Mouse (Mus musculus) T-helper 17 cell (primary cell): ENCODE data around the gene Gm10309.

Source experiments
- in situ Hi-C, 2 experiments: fragments of 300-600 bp; cut with MboI, MseI; formaldehyde crosslinking; loops; 1 replicate in 1 of 2; 2 replicates in 1 of 2; pipeline ENCODE4 v1.15.1; 2025; ENCODE audit warnings: high pct_unique_total_duplicates in 2 of 2

Gm10309 gene

DNA sequence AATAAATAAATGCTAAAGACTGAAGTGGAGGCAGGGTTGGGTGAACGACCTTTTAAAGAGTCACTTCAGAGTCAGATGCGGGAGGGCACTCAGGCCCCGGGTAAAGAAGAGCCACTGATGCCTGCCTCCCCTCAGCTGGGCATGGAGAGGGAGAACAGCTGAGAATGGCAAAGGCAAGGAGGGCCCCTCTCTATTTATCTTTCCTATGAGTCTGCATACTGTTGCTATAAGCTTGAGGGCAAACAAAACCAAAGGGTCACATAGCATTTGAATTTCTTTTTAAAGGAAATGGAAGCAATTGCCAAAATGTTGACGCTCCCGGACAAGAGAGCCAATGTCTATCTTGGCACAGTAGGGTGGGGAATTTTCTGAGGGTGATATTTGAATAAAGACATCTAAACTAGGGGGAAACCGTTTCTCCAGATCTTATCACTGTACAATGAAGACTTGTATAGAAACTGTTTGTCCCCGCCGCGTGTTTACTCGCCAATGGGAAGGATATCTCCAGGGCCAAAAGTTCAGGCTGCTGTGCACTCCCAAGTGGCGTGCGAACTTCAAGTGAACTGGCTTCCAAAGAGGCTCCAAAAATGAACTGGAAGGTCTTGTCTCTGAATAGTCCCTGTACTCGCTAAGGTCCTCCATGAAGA lies 10.1 kb upstream of the Gm10309 start:
- in situ Hi-C loops = loop anchor here in 1 of 2 experiments (5.0 kb wide), 1 partner anchor 92 kb away; no protein-coding TSS in a partner anchor

DNA sequence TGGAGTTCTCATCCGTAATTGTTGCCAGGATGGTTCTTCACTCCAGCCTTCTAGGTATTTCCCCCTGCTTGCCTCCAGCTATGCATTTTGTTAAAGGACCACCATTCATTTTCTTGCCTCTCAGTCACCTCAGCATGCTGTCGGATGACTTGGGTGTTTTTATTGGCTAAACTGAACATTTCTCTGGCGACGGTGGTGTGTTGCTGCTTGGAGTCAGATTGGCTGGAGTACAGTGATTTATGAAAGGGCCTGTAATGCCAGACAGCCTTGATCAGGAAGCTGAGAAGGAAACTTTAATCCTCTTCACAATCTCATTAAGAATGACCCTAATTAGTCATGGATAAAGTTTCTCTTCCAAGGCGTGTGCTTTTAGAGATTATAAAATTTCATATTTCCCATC lies 4.8 kb upstream of the Gm10309 start:
- in situ Hi-C loops = no loop called here

DNA sequence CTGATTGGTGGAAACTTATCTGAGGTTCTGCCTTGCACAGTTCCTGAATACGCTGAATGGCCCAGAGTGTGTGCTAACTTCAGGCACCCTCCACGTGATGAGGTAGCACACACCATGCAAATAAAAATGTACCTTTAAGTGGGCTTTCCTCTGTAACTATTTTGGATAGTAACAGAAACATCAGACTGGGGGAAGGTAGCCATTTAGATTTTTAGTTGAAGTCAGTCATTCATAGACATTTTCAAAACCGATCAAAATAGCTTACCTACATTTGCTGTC lies 3.1 kb upstream of the Gm10309 start:
- in situ Hi-C loops = no loop called here

DNA sequence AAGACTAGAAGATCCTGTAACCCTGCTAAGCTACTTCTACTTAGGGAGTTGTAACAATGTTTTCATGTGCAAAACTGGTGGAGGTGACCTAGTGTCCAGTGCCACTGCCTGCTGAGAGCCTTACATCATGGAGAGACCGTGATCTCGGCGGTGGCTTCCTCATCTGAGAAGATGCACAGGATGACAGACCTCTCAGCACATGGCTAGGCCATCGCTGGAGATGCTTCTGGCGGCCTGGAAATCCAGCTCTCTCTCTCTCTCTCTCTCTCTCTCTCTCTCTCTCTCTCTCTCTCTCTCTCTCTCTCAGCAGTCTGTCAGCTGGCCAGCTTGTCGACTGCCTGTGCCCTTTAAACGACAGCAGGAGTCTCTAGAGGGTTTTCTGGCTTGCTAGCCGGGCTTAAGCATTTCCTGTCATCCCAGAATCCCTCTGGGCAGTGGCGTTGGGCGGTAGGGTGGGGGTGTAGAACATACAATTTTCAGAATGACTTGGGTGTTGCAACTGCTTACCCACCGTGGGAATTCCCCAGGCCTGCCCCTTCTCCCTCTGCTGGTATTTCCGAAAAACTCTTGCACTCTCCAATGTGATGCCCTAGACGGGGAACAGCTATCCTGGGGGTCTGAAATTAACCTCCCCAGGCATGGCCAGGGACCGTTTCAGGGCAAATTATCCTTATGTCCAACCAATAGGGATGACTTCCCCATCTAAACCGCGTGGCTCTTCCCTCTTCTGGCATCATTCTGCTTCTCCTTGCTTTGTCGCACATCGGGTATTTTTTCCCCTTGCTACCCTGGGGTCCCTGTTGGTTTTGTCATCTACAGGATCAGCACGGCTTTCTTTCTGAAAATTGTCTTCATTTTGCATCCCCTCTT lies 2.5 kb upstream of the Gm10309 start:
- in situ Hi-C loops = no loop called here

DNA sequence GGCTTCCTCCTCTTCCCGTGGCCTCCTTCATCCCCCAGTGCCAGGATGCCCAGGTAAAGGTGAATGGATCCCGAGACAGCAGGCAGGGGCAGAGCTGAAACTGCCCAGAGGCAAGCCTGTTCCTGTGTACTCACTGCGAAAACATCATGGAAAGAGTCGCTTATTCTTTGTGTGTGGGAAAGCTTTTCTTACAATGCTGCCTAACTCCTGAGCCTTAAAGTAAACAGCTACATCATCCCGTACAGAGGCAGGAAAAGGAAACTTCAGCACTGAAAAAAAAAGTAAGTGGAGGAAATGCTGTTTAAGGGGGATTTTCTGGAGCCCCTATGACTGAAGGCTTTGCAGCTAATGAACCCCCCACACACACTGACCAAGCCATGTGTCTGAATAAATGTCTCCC lies 1.8 kb upstream of the Gm10309 start:
- in situ Hi-C loops = no loop called here

DNA sequence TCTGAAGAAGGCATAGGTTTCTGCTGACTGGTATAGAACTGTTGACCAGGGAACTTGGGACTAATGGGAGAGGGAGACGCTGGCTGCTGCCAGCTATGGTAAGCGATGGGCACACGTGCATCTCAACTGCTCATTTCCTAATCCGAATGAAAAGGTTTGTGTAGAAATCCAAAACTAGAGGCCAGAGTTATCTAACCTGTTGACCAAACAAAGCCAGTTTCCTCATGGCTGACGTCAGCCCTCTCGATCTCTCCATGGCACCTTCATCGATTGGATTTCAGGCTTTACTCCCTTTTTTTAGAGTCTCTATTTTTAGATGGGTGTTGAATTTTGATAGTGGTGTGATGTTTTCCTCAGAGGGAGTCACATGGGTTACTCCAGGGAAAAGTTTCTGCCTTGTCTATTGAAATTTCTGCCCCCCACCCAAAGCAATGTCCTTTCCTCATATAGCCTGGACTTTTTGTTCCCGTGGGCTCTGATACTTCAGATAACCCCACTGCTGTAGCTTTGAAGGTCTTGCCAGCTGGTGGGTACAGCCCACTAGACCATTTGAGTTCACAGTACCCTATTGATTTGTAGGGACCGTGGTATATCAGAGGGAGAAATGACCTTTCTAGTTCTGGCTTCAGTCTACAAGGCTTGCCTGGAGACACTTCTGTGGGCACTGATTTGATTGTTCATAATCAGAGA lies 1.7 kb downstream of the Gm10309 start:
- in situ Hi-C loops = no loop called here

DNA sequence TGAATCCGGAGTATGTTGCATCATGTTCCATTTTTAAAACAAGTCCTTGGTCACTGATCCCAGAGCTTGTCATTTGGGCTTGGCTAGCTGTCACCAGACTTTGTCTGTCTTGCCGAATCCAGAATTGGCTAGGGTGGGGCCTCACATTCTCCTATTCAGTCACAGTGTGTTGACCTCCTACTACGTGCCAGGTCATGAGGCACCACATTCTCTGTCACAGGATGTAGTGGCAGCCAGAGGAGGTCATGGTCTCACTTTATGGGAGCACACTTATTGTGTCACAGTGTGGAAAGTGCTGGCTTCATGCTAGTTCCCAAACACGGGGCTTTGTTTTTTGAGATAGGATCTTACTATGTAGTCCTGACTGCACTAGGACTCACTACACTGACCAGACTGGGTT lies 3.6 kb downstream of the Gm10309 start:
- in situ Hi-C loops = no loop called here

DNA sequence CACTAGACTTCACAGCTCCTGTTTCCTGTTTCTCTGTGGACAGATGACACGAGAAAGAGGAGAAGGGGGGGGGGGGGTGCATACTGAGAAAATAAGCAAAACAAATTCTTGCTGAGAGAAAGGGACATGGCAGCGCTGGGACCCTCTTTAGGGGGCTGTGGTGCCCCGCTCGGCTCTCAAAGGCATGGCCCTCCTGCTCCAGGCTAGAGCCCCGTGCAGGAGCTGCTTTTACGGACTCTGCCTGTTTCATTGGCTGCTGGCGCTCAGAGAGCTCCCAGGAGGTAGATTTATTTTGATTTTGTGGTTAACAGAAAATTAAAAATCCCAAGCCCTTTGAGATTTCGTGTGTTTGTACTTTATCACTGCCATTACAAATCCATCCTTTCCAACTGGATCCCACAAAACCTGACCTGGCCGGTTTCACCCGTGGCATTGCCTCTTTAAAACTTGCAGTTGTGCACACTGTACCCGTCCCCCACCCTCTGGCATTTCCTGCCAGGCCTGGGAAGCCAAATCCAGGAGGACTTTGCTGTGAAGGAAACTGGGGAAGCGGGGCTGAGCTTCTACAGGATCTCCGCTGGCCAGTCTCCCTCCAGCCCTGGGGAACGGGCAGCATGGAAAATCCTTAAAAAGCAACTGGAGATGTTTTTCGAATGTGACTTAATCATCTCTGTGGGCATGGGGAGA lies 5.5 kb downstream of the Gm10309 start:
- in situ Hi-C loops = no loop called here

DNA sequence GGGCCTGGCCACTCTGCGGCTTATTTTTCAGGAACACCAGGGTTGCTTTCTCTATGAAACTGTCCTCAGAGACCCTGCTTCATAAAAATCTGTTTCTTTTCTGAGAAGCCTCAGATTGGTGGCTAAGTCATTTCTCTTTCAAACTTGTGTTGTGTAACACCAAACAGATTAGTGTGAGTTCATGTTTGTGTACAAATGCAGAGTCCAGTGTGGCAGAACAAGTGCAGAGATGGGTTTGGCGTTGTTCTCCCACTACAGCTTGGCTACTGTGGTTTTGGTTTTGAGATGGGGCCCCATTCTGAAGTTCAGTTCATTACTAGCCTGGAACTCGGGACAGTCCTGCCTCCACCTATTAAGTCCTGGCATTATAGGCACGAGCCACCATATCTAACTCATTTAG lies 7.7 kb downstream of the Gm10309 start:
- in situ Hi-C loops = no loop called here

DNA sequence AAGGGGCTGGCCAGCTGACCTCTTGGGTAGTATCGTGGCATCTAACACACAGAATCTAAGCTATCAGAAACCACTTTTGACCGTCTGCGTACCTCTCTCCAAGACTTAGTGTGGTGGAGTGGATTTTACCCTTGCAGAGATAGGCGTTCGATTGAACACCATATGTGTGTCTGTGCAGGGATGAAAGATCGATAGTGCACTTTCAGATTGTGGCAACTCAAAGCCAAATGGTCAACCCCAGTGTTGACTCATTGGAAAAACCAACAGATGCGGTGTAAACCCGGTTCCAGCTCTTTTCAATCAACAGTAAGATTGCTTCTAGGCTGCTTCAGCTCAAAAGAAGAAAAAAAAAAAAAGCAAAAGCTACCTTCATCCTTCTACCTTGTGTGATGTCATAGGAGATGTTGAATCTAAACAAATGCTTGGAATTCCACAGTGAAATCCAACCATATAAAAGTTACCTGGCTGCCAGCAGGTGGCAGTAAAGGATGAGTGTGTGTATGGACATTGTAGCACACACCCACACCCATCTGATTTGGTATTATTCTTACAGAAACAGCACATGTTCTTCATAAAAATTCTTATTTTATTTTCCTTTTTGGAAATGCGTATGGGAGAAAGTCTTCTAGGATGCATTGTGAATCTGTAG lies 8.8 kb downstream of the Gm10309 start:
- in situ Hi-C loops = no loop called here

DNA sequence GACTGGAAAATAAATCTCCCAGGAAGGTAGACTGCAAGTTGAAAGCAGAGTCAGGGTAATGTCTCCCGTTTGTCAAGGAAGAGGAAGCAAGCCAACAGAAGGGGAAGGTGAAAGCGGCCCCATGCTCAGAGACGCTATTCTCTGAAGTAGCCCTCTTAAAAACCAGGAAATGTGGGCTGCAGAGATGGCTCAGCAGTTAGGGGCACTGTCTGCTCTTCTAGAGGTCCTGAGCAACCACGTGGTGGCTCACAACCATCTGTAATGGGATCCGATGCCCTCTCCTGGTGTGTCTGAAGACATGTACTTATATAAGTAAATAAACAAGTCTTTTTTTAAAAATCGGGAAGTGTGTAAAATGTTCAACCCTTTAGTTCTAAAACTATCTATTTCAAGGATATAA lies 10.1 kb downstream of the Gm10309 start:
- in situ Hi-C loops = loop anchor here in 1 of 2 experiments (5.0 kb wide), 1 partner anchor 412 kb away; no protein-coding TSS in a partner anchor

DNA sequence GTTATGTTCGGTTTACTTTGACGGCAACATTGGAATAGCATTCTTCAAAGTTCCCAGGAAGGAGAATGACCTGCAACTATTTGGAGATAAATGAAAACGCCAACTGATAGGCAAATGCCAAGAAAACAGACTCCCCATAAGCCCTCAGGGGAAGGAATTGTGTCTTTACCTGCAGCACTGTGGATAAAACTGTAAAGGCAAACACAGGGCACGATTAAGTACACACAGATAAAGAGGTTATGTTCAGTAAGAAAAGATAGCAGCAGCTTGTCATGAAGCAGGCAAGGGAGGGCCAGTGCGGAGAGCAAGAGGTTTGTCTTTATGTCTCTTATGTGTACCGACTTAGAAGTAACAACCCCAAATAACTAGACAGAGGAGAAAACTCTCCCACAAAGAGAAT lies 10.5 kb downstream of the Gm10309 start:
- in situ Hi-C loops = loop anchor here in 1 of 2 experiments (5.0 kb wide), 1 partner anchor 413 kb away; no protein-coding TSS in a partner anchor

DNA sequence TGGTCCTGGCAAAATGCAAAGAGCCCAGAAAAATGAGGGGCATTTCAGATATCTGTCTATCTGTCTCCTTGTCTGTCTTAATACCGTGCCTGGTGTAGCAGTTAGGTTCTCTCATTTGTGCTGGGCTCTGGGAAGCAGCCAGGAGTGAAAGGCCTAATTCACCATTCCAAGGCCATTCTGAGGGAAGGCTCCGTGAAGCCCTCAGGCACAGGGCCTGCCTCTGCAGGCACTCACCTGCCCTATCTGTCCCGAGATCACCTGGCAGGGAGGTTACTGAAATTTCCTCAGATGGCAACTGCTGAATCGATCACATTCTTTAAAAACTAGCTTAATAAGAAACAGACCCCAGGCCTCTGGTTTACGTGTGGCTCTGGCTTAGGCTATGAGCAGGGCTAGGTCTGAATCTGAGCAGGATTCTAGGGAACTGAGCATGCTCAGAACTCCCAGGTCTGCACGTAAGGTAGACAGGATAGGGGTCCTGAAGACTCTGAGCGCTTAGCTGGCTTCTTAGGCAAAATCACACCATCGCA lies 11.1 kb downstream of the Gm10309 start:
- in situ Hi-C loops = loop anchor here in 1 of 2 experiments (5.0 kb wide), 1 partner anchor 413 kb away; no protein-coding TSS in a partner anchor

DNA sequence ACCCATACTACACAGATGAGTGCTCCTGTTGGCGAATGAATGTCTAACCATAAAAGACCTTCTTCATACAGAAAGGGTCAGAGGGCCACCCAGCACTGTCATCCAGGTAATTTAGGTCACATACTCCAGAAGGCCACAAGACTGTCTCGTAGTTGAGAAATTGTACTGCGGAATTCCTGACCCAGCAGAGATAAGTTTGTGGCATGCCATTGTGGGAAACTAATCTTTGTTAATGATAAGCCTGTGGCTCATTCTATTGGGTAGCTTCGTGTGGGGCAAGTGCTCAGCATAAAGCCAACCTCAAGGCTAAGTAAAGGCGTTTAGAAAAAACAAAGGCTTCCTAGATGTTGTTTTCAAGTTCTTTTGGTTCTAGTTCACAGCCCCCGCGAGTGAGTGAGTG lies 12.7 kb downstream of the Gm10309 start:
- in situ Hi-C loops = loop anchor here in 1 of 2 experiments (5.0 kb wide), 1 partner anchor 415 kb away; no protein-coding TSS in a partner anchor

DNA sequence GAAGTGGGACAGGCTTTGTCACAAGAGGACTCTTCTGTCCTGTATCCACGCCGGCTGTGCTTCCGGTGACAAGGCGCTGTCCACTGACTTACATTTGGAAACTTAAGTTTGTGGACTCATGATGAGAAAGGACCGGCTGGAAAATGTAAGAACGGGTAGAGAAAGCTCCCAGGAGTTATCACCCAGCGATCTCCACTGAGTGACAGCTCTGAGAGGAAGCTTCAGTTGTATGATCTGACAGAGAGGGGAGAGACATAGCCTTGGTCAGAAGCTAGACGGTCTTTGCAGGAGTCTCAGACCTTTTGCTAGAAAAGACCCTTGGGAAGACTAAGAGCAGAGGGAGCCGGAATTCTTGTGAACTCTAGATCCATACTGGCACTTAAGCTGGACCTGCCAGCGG lies 15.2 kb downstream of the Gm10309 start:
- in situ Hi-C loops = loop anchor here in 1 of 2 experiments (5.0 kb wide), 1 partner anchor 417 kb away; no protein-coding TSS in a partner anchor

DNA sequence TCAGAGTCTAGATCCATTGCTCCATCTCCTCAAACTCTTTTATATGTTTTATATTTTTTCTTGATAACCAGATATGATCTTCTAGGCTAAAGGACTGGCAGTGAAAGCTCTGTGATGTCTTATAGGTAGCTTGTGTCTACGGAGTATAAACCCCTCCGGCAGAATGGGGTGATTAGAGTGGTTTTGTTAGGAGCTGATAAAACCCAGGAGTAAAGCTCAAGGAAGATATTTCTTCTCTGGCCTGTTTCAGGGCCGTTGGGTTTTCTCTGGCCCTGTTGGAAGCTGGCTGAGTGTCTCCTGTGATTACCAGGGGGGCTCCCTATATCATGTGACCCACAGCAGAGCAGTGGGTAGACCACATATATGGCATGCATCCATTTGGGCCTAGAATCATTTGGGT lies 17.6 kb downstream of the Gm10309 start:
- in situ Hi-C loops = no loop called here

DNA sequence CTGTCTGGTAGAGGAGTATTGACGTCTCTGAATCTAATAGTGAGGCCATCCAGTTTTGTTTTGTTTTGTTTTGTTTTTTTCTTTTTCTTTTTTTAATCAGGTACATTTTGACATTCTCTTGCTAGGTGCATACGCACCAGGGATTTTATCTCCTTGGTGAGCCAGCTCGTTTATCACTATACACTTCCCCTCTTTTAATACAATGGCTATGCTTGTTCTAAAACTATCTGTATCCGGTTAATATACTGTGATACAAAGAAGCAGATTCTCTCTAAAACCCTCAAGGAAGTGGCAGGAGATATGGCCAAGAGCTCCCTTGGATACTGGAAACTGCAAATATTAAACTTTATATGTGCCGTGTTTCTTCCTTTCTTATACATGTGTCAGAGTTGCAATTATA lies 18.4 kb downstream of the Gm10309 start:
- in situ Hi-C loops = no loop called here

DNA sequence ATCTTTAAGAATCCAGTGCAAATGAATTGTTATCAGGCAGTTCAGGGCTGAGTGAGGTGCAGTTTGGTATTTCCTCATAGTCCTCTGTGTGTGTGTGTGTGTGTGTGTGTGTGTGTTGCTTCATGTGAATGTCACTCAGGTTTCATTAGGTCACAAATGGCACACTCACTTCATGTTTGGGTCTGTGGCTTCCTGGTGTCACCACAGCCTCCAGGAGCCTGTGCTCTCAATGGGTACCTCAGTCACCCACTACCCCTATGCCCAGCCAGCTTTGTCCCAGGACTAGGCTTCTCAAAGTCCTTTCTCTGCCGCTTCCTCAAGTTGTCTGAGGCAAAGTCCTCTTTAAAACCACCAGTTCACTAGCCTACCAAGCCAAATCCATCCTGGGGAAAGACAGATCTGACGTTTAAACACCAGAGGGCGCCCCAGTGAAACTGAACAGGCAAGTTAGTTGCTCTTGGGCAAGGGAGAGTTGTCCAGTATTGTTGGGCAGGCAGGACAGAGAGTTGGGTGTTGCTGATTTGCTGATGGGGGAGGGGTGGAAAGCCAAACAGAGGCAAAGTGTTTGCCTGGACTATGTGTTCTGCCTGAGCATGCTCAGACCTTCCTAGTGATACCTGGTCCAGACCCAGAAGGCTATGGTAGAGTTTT lies 20.8 kb downstream of the Gm10309 start:
- in situ Hi-C loops = loop anchor here in 1 of 2 experiments (5.0 kb wide), 1 partner anchor 423 kb away; no protein-coding TSS in a partner anchor

DNA sequence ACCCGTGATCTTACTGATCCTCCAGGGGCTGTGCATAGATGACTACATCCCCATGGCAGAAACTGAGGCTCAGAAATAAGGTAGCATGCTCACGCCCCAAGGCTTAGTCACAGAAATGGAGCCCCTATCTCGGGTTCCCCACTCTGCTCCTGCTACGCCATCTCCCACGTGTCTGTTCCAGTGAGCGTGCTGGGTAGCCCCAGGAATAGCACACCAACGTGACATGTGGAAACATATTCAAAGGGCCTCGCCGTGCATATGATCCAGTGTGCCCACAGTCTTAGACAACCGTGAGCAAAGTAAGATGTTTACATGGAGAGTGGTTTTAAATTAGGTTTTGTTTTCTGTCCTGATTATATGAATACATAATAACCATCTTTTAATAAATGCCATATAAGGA lies 22.4 kb downstream of the Gm10309 start:
- in situ Hi-C loops = loop anchor here in 1 of 2 experiments (5.0 kb wide), 1 partner anchor 425 kb away; no protein-coding TSS in a partner anchor

DNA sequence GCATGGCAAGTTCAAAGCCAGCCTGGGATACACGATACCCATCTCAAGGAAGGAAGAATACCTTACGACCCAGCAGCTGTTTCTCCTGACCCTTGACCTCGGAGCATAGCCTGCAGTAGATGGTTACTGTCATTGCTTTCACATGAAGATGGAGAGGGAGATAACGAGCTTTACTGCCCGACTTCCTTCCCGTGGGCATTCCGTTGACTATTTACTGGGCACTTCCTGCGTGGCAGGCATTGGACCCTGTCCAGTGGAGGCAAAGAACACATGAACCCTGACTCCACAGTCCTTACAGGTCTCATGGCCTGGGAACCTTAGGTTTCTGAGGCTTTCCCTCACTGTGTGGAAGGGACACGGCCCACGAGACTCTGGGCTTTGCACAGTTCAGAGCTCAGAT lies 25.6 kb downstream of the Gm10309 start:
- in situ Hi-C loops = no loop called here
